Mouse (Mus musculus): Measurements from ENCODE around the gene Myo15. TPM values are rescaled to one million over a fixed set of nuclear protein-coding genes. Genes with fewer than 3 reads are reported as not detected.

The Myo15 gene
- polyA plus RNA-seq, 1 experiment from 2014 or later = 0.08 TPM

DNA sequence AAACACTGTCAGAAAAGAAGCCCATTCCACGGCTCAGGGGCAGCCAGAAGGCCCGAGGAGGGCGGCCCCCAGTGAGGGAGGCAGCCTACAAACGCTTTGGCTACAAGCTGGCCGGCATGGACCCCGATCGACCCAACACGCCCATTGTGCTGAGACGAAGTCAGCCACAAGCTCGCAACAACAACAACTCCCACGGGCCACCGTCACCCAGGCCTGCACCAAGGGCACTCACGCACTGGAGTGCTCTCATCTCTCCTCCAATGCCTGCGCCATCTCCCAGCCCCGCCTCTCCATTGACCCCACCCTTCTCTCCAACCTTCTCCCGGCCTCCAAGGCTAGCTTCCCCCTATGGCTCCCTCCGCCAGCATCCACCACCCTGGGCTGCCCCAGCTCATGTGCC lies 9.0 kb downstream of the Myo15 start:
- Histone ChIP-seq H3K9ac (replicated peaks; ENCODE audit: low read depth, low read length) (no peak overlapping the region), H3K9me3 (ENCODE audit: control insufficient read depth, low read length) (no peaks in the 10 kb centered on the region), H3K4me2 (ENCODE audit: low read length) (no peak overlapping the region), H3K27me3 (replicated peaks; ENCODE audit: control insufficient read depth, insufficient read depth, low read length) (no peaks in the 10 kb centered on the region), H3K27ac (ENCODE audit: low read length) (no peak overlapping the region), H3K4me1 (replicated peaks; ENCODE audit: control insufficient read depth, insufficient read depth, low read length) (no peaks in the 10 kb centered on the region), H3K4me3 (replicated peaks; ENCODE audit: low read length) (no peak overlapping the region), H3K36me3 (ENCODE audit: control insufficient read depth, insufficient read depth) (no peaks in the 10 kb centered on the region)
- 45% methylated on average over 17 of the region's 17 CpGs for WGBS
- ATAC-seq = no peak

DNA sequence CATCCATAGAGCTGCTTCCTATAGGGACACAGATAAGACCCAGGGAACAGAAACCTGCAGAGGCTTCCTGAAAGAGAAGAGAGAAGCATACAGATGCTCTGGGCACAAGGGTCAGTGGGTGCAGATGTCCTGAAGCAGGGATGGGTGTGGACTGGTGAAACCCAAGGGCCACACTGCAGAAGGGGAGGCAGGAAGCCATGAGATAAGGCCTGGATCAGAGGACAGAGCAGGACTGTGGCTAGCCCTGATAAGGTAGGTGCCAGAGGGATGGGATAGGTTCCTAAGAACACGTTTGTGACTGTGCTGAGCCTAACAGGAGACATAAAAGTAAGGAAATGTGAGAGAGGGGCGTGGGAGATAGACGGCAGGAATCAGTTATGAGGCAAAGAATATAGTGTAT lies 17.1 kb downstream of the Myo15 start:
- no peaks in the 10 kb centered on the region for H3K36me3 ChIP-seq (ENCODE audit: control insufficient read depth, insufficient read depth)
- H3K9ac ChIP-seq (replicated peaks; ENCODE audit: low read depth, low read length) = no peak overlapping the region
- H3K9me3 ChIP-seq (ENCODE audit: control insufficient read depth, low read length) = no peaks in the 10 kb centered on the region
- H3K27me3 ChIP-seq (replicated peaks; ENCODE audit: control insufficient read depth, insufficient read depth, low read length) = no peaks in the 10 kb centered on the region
- H3K4me3 ChIP-seq (replicated peaks; ENCODE audit: low read length) = no peak overlapping the region
- H3K27ac ChIP-seq (ENCODE audit: low read length) = no peak overlapping the region
- no peaks in the 10 kb centered on the region for H3K4me1 ChIP-seq (replicated peaks; ENCODE audit: control insufficient read depth, insufficient read depth, low read length)
- WGBS = 70% methylated on average over 3 of the region's 3 CpGs
- no peak for ATAC-seq
- H3K4me2 ChIP-seq (ENCODE audit: low read length) = no peak overlapping the region

DNA sequence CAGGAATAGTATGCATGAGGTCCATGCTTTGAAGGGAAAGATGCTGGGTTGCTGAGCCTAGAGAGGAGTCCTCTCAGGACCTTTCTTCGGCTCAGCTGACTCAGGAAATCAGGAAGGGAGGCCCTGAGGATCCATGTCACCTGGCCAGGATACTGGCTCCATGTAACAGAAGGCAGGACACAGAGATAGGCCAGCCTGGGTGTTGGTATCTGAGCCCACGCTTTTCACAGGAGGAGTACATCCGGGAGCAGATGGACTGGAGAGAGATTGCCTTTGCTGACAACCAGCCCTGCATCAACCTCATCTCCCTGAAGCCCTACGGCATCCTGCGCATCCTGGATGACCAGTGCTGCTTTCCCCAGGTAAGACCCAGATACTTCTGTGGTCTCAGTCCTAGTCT lies 23.6 kb downstream of the Myo15 start:
- H3K27me3 ChIP-seq (replicated peaks; ENCODE audit: control insufficient read depth, insufficient read depth, low read length) = no peaks in the 10 kb centered on the region
- no peak overlapping the region for H3K4me3 ChIP-seq (replicated peaks; ENCODE audit: low read length)
- H3K36me3 ChIP-seq (ENCODE audit: control insufficient read depth, insufficient read depth) = no peaks in the 10 kb centered on the region
- no peak overlapping the region for H3K27ac ChIP-seq (ENCODE audit: low read length)
- H3K9ac ChIP-seq (replicated peaks; ENCODE audit: low read depth, low read length) = no peak overlapping the region
- no peak overlapping the region for H3K4me2 ChIP-seq (ENCODE audit: low read length)
- H3K4me1 ChIP-seq (replicated peaks; ENCODE audit: control insufficient read depth, insufficient read depth, low read length) = no peaks in the 10 kb centered on the region
- WGBS = 90% methylated on average over 5 of the region's 5 CpGs
- no peaks in the 10 kb centered on the region for H3K9me3 ChIP-seq (ENCODE audit: control insufficient read depth, low read length)
- no peak for ATAC-seq

DNA sequence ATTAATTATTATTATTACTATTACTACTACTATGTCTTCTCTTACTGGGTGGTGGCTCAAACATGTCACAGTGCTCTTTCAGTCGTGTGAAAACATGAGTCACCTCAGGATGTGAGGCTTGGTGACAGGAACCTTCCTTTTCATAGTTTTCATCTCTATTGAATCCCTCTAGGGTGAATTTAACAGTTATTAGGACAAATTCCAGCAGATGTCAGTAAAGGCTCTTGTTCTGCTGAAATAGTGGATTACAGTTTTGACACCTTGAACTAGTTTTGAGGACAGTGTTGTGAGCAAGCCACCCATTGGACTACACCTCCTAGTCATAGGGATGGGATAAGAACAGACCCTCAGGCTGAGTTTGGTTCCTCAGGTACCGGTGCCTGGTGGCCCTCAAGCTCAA lies 26.6 kb downstream of the Myo15 start:
- 60% methylated on average over 2 of the region's 2 CpGs for WGBS
- Histone ChIP-seq H3K27me3 (replicated peaks; ENCODE audit: control insufficient read depth, insufficient read depth, low read length) (no peaks in the 10 kb centered on the region), H3K4me2 (ENCODE audit: low read length) (no peak overlapping the region), H3K9me3 (ENCODE audit: control insufficient read depth, low read length) (no peaks in the 10 kb centered on the region), H3K4me1 (replicated peaks; ENCODE audit: control insufficient read depth, insufficient read depth, low read length) (no peaks in the 10 kb centered on the region), H3K27ac (ENCODE audit: low read length) (no peak overlapping the region), H3K4me3 (replicated peaks; ENCODE audit: low read length) (no peak overlapping the region), H3K36me3 (ENCODE audit: control insufficient read depth, insufficient read depth) (no peaks in the 10 kb centered on the region), H3K9ac (replicated peaks; ENCODE audit: low read depth, low read length) (no peak overlapping the region)
- no peak for ATAC-seq

DNA sequence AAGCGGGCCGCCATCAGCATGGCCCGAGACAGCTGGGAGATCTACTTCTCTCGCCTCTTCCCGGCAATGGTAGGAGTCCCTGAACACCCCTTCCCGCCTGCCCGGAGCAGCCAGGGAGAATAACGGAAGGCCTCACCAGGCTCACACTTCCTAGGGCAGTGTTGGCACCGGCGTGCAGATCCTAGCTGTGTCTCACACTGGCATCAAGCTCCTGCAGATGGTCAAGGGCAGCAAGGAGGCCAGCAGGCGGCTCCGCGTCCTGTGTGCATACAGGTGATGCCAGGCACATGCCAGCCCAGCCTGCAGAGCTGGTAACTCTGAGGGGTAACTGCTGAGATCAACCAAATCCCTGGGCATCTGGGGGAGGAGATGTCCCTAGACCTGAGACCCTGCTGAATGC lies 38.1 kb downstream of the Myo15 start:
- Histone ChIP-seq H3K9ac (replicated peaks; ENCODE audit: low read depth, low read length) (no peak overlapping the region), H3K9me3 (ENCODE audit: control insufficient read depth, low read length) (no peaks in the 10 kb centered on the region), H3K4me2 (ENCODE audit: low read length) (no peak overlapping the region), H3K4me3 (replicated peaks; ENCODE audit: low read length) (no peak overlapping the region), H3K27ac (ENCODE audit: low read length) (no peak overlapping the region), H3K36me3 (ENCODE audit: control insufficient read depth, insufficient read depth) (no peaks in the 10 kb centered on the region), H3K27me3 (replicated peaks; ENCODE audit: control insufficient read depth, insufficient read depth, low read length) (peaks cover 16% of the 10 kb centered on the region), H3K4me1 (replicated peaks; ENCODE audit: control insufficient read depth, insufficient read depth, low read length) (peaks cover 6% of the 10 kb centered on the region; the same call in 1 of the 2 replicates)
- 83% methylated on average over 13 of the region's 13 CpGs for WGBS
- ATAC-seq = no peak

DNA sequence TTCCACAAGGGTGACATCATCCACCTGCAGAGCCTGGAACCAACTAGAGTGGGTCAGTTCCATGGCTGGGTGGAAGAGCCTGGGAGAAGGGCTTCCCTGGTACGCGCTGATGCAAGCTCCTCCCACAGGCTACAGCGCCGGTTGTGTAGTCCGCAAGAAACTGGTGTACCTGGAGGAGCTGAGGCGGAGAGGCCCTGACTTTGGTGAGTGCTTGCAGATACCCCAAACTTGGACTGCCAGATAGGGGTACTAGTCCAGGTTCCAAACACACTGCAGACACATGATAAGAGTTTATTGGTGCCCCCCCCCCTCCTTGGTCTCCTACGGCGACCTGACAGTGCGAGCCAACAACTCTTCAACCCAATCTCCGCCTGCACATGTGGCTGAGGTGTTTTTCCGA lies 39.8 kb downstream of the Myo15 start:
- Histone ChIP-seq H3K4me1 (replicated peaks; ENCODE audit: control insufficient read depth, insufficient read depth, low read length) (peaks cover 6% of the 10 kb centered on the region; the same call in 1 of the 2 replicates), H3K4me2 (ENCODE audit: low read length) (peak overlapping the region; percentile 62), H3K27ac (ENCODE audit: low read length) (no peak overlapping the region), H3K9me3 (ENCODE audit: control insufficient read depth, low read length) (no peaks in the 10 kb centered on the region), H3K27me3 (replicated peaks; ENCODE audit: control insufficient read depth, insufficient read depth, low read length) (peaks cover 16% of the 10 kb centered on the region), H3K4me3 (replicated peaks; ENCODE audit: low read length) (peak overlapping the region; percentile 36), H3K9ac (replicated peaks; ENCODE audit: low read depth, low read length) (no peak overlapping the region), H3K36me3 (ENCODE audit: control insufficient read depth, insufficient read depth) (no peaks in the 10 kb centered on the region)
- ATAC-seq = no peak
- WGBS = 6% methylated on average over 11 of the region's 11 CpGs

DNA sequence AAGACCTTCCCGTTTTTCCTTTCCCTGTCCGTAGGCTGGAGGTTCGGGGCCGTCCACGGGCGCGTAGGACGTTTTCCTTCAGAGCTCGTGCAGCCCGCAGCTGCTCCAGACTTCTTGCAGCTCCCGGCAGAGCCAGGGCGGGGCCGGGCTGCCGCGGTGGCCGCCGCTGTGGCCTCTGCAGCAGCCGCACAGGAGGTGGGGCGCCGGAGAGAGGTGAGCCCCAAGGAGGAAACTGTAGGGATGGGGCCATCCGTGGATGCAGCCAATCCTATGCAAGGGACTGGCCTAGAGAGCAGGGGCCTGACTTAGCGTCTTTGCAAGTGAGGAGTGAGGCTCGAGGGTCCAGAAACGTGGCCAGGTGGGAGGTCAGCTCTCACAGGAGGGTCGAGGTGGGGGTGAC lies 40.4 kb downstream of the Myo15 start:
- H3K4me2 ChIP-seq (ENCODE audit: low read length) = peak overlapping the region; percentile 62
- 1% methylated on average over 25 of the region's 25 CpGs for WGBS
- H3K9me3 ChIP-seq (ENCODE audit: control insufficient read depth, low read length) = no peaks in the 10 kb centered on the region
- peaks cover 16% of the 10 kb centered on the region for H3K27me3 ChIP-seq (replicated peaks; ENCODE audit: control insufficient read depth, insufficient read depth, low read length)
- peaks cover 6% of the 10 kb centered on the region; the same call in 1 of the 2 replicates for H3K4me1 ChIP-seq (replicated peaks; ENCODE audit: control insufficient read depth, insufficient read depth, low read length)
- peak overlapping the region; percentile 50 for H3K9ac ChIP-seq (replicated peaks; ENCODE audit: low read depth, low read length)
- no peak for ATAC-seq
- H3K36me3 ChIP-seq (ENCODE audit: control insufficient read depth, insufficient read depth) = no peaks in the 10 kb centered on the region
- H3K27ac ChIP-seq (ENCODE audit: low read length) = no peak overlapping the region
- peak overlapping the region; percentile 36 for H3K4me3 ChIP-seq (replicated peaks; ENCODE audit: low read length)

DNA sequence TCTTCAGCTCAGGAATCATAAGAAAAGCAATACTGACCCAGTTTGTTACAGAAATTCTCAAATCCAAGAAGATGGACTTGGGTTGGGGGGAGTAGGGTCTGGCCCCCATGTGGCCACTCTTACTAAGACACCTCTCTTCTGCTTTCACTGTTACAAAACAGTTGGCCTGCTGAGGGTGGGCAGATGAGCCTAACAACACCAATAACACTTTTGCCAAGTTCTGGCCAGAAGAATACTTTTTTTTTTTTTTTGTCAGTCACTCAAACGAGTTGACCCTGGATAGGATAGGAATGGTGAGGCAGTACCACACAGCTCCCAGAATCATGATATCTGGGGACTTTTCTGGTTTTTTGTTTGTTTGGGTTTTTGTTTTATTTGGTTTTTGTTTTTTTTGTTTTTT lies 42.8 kb downstream of the Myo15 start:
- ATAC-seq = no peak
- no peaks in the 10 kb centered on the region for H3K36me3 ChIP-seq (ENCODE audit: control insufficient read depth, insufficient read depth)
- WGBS = 87% methylated on average over 1 of the region's 1 CpGs
- peaks cover 6% of the 10 kb centered on the region; the same call in 1 of the 2 replicates for H3K4me1 ChIP-seq (replicated peaks; ENCODE audit: control insufficient read depth, insufficient read depth, low read length)
- no peak overlapping the region for H3K4me2 ChIP-seq (ENCODE audit: low read length)
- no peak overlapping the region for H3K4me3 ChIP-seq (replicated peaks; ENCODE audit: low read length)
- no peaks in the 10 kb centered on the region for H3K9me3 ChIP-seq (ENCODE audit: control insufficient read depth, low read length)
- H3K27ac ChIP-seq (ENCODE audit: low read length) = no peak overlapping the region
- H3K27me3 ChIP-seq (replicated peaks; ENCODE audit: control insufficient read depth, insufficient read depth, low read length) = peaks cover 16% of the 10 kb centered on the region
- H3K9ac ChIP-seq (replicated peaks; ENCODE audit: low read depth, low read length) = no peak overlapping the region

DNA sequence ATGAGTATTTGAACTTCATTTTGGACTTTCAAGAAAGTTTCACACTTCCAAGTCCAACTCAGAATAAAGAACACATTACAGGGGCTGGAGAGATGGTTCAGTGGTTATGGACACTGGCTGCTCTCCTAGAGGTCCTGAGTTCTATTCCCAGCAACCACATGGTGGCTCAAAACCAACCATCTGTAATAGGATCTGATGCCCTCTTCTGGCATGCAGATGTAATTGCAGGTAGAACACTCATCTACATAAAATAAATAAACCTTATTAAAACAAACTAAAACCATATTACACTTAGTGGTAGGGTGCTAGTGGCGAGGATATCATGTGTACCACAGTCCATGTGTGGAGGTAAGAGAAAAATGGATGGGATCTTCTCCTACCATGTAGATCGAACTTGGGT lies 43.4 kb downstream of the Myo15 start:
- H3K9me3 ChIP-seq (ENCODE audit: control insufficient read depth, low read length) = no peaks in the 10 kb centered on the region
- no peak overlapping the region for H3K9ac ChIP-seq (replicated peaks; ENCODE audit: low read depth, low read length)
- H3K4me1 ChIP-seq (replicated peaks; ENCODE audit: control insufficient read depth, insufficient read depth, low read length) = peaks cover 6% of the 10 kb centered on the region; the same call in 1 of the 2 replicates
- no peak overlapping the region for H3K4me3 ChIP-seq (replicated peaks; ENCODE audit: low read length)
- WGBS = 71% methylated on average over 2 of the region's 2 CpGs
- H3K27me3 ChIP-seq (replicated peaks; ENCODE audit: control insufficient read depth, insufficient read depth, low read length) = peaks cover 16% of the 10 kb centered on the region
- H3K4me2 ChIP-seq (ENCODE audit: low read length) = no peak overlapping the region
- no peaks in the 10 kb centered on the region for H3K36me3 ChIP-seq (ENCODE audit: control insufficient read depth, insufficient read depth)
- H3K27ac ChIP-seq (ENCODE audit: low read length) = no peak overlapping the region
- ATAC-seq = no peak

DNA sequence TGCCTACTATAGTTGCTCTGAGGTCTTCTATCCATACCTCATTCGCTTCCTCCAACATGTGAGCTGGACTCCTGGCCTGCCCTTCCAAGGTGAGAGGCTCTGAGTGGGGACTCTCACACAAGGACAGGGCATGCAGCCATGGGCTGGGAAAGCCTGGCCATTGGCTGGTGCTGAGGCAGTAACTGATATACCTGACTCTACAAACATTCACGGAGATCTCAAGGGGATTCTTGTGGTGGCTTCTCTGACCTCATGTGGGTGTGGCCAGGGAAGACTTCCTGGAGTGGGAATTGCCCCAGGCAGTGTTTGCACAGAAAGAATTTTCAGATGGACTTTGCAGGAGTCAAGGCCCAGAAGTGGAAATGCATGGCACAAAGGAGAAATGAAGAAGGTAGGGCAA lies 45.8 kb downstream of the Myo15 start:
- no peak overlapping the region for H3K4me2 ChIP-seq (ENCODE audit: low read length)
- no peak for ATAC-seq
- no peak overlapping the region for H3K4me3 ChIP-seq (replicated peaks; ENCODE audit: low read length)
- no peak overlapping the region for H3K27ac ChIP-seq (ENCODE audit: low read length)
- 82% methylated on average over 2 of the region's 2 CpGs for WGBS
- peaks cover 10% of the 10 kb centered on the region for H3K27me3 ChIP-seq (replicated peaks; ENCODE audit: control insufficient read depth, insufficient read depth, low read length)
- H3K36me3 ChIP-seq (ENCODE audit: control insufficient read depth, insufficient read depth) = no peaks in the 10 kb centered on the region
- no peaks in the 10 kb centered on the region for H3K4me1 ChIP-seq (replicated peaks; ENCODE audit: control insufficient read depth, insufficient read depth, low read length)
- no peak overlapping the region for H3K9ac ChIP-seq (replicated peaks; ENCODE audit: low read depth, low read length)
- H3K9me3 ChIP-seq (ENCODE audit: control insufficient read depth, low read length) = no peaks in the 10 kb centered on the region

Data from forebrain, embryonic 16.5 days (tissue).